Mouse (Mus musculus) spleen, adult 2 months (tissue): ENCODE results near the gene Kif16b.

Source experiments
- CTCF ChIP-seq: fragments of 200-500 bp; IDR thresholded peaks from 2 replicates; pipeline ENCODE4 v1.5.1; 2011; ENCODE audit warnings: mild to moderate bottlenecking, inconsistent platforms; ENCODE audit not compliant: insufficient read depth, insufficient read length, insufficient replicate concordance; ENCODE audit errors: extremely low read depth
- POLR2A ChIP-seq: fragments of 200-500 bp; IDR thresholded peaks from 2 replicates; pipeline ENCODE4 v1.6.1; 2011; ENCODE audit warnings: low read depth, low read length, inconsistent platforms

GRCm38 (mm10) chr2:142760843-142761242 lies 140.5 kb downstream of the Kif16b start:
- TF ChIP-seq CTCF, result no peak
- TF ChIP-seq POLR2A, result no peak
